Comparison of ENCODE assay signal across 13 mouse cellular contexts in the genomic region with DNA sequence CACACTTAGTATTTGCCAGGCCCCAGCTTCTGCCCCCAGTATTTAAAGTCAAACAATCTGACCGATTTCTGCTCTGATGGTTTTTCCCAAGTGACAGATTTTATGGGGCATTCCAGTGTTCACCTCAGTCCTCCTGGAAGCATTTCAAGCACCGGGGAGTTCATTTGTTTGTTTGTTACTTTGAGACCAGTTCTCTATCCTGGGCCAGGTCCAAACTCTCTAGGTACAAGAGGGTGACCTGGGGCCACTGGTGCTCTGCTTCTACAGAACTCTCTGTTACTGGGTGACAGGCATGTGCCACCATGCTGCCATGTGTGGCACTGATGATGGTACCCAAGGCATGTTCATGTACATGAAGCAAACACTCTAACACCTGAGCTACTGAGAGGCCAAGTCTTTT.
"Had no signal": no experiment of that assay in that cellular context is flagged by ENCODE, and none has a peak within 500 bp of the region (broad histone marks: within the 10 kb centered on the region; RNA-seq: fewer than 3 reads in every experiment).

No protein-coding gene starts in this region.

- H3K9me3 ChIP-seq: intestine, embryonic 15.5 days; limb, embryonic 13.5 days; neural tube, embryonic 13.5 days; stomach, embryonic 15.5 days had no signal

- ATAC-seq: intestine, embryonic 15.5 days; liver, embryonic 12.5 days; midbrain, embryonic 16.5 days had no signal

- DNase-seq: left cerebral cortex, postnatal 4 days; retina, postnatal 1 day; right cerebral cortex, postnatal 14 days; thymus, adult 2 months; thymus, postnatal 36 days had no signal

- H3K4me3 ChIP-seq: intestine, embryonic 15.5 days; limb, embryonic 13.5 days; liver, embryonic 12.5 days; midbrain, embryonic 12.5 days; neural tube, embryonic 13.5 days; stomach, embryonic 15.5 days had no signal

- H3K36me3 ChIP-seq: intestine, embryonic 15.5 days; limb, embryonic 13.5 days; liver, embryonic 12.5 days; midbrain, embryonic 12.5 days; neural tube, embryonic 13.5 days; stomach, embryonic 15.5 days had no signal

- H3K27me3 ChIP-seq: intestine, embryonic 15.5 days; limb, embryonic 13.5 days; liver, embryonic 12.5 days; midbrain, embryonic 12.5 days; neural tube, embryonic 13.5 days; stomach, embryonic 15.5 days had no signal

- H3K27ac ChIP-seq: hindbrain, embryonic 14.5 days; intestine, embryonic 15.5 days; limb, embryonic 13.5 days; liver, embryonic 12.5 days; midbrain, embryonic 12.5 days; neural tube, embryonic 13.5 days; stomach, embryonic 15.5 days had no signal

- H3K9ac ChIP-seq: hindbrain, embryonic 14.5 days; intestine, embryonic 15.5 days; limb, embryonic 13.5 days; liver, embryonic 12.5 days; midbrain, embryonic 12.5 days; neural tube, embryonic 13.5 days; stomach, embryonic 15.5 days had no signal

- H3K4me1 ChIP-seq: limb, embryonic 13.5 days; liver, embryonic 12.5 days; midbrain, embryonic 12.5 days; neural tube, embryonic 13.5 days; stomach, embryonic 15.5 days had no signal

- H3K4me2 ChIP-seq: hindbrain, embryonic 14.5 days; intestine, embryonic 15.5 days; limb, embryonic 13.5 days; liver, embryonic 12.5 days; midbrain, embryonic 12.5 days; neural tube, embryonic 13.5 days; stomach, embryonic 15.5 days had no signal
